Mouse (Mus musculus) limb, embryonic 13.5 days (tissue): ENCODE measurements around the gene Reep6. TPM values are rescaled to one million over a fixed set of nuclear protein-coding genes. Genes with fewer than 3 reads are reported as not detected.

Experiments
- ATAC-seq: fragments of 200-750 bp; cut with Nextera tagmentation; 2 replicates; pipeline ENCODE4 v1.8.0; 2017; ENCODE audit warnings: low read depth, moderate number of reproducible peaks, moderate TSS enrichment; ENCODE audit not compliant: low FRiP score
- H3K27ac ChIP-seq: fragments of 300-500 bp; sonication (generic); 2 replicates; pipeline ENCODE4 v1.5.1; 2015; ENCODE audit warnings: inconsistent platforms, mild to moderate bottlenecking, moderate library complexity
- H3K27me3 ChIP-seq: fragments of 300-500 bp; sonication (generic); 2 replicates; pipeline ENCODE4 v1.6.1; 2015; ENCODE audit warnings: mild to moderate bottlenecking, inconsistent platforms
- H3K36me3 ChIP-seq: fragments of 300-500 bp; sonication (generic); 2 replicates; pipeline ENCODE4 v1.6.1; 2015; ENCODE audit warnings: inconsistent platforms, mild to moderate bottlenecking, moderate library complexity
- H3K4me1 ChIP-seq: fragments of 300-500 bp; sonication (generic); 2 replicates; pipeline ENCODE4 v1.6.1; 2015; ENCODE audit warnings: inconsistent platforms
- H3K4me2 ChIP-seq: fragments of 300-500 bp; sonication (generic); replicated peaks from 2 replicates; pipeline ENCODE4 v1.6.1; 2015; ENCODE audit warnings: inconsistent platforms, mild to moderate bottlenecking, moderate library complexity
- H3K4me3 ChIP-seq: fragments of 300-500 bp; sonication (generic); 2 replicates; pipeline ENCODE4 v1.5.1; 2015; ENCODE audit warnings: moderate library complexity, mild to moderate bottlenecking, inconsistent platforms
- H3K9ac ChIP-seq: fragments of 300-500 bp; sonication (generic); 2 replicates; pipeline ENCODE4 v1.6.1; 2015; ENCODE audit warnings: mild to moderate bottlenecking, inconsistent platforms
- H3K9me3 ChIP-seq: fragments of 300-500 bp; sonication (generic); 2 replicates; pipeline ENCODE4 v1.6.1; 2016; ENCODE audit warnings: inconsistent platforms
- WGBS: fragments of 180-500 bp; shearing (Covaris S2); methylation state at CpG from one replicate; pipeline ENCODE4 v1.1.7; 2015; 5-methylcytosine and 5-hydroxymethylcytosine counted together
- polyA plus RNA-seq: library from polyadenylated mRNA; unstranded; fragments of >200 nt; fragmentation: Nextera tagmentation; extraction: Ambion mirVana; gene quantifications from 2 replicates; pipeline ENCODE4 v1.2.1, GENCODE M21; 2015

Gene Reep6
- polyA plus RNA-seq, 1 experiment from 2014 or later = 6.3 TPM

DNA sequence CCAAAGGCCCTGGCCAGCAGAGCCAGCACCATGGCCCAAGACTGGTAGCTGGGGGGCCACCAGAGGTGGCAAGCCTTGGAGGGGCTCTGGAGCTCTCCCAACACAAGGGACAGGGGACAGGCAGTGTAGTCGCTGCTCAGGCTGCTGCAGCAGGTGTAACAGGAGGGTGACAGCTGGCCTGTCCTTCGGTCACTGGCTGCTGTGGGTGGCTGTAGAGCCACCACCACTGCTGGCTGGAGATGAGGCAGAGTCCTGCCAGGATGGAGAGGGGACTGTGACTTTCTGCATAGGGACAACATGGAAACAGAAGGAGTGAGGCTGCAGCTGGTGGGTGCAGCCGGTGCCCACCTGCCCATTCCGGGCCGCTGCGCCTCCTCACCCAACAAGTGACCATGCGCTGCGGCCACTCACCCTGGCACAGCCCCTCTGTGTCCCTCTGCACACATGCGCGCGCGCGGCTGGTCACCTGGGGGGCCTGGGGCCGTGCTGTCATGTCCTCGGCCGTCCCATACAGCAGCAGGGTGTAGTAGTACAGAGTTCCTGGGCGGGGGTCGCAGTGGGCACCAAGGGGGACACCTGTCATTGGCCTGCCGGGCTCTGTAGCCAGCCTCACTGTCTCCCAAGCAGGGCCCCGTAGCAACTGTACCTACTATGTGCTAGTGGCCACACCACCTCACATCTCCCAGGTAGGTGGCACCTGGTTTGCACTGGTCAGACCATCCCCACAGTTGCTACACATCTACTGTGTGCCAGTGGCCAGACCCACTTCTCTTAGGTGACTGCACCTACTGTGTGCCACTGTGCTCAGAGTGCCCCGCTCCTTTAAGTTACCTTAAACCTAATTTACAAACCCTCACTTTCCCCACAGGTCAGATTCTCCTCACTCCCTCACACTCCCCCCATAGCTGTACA is 7.8 kb upstream of the Reep6 start:
- Histone ChIP-seq H3K36me3 (peaks cover 19% of the 10 kb centered on the region), H3K4me3 (peak overlapping the region; percentile 65), H3K27ac (no peak overlapping the region), H3K4me2 (peak overlapping the region; percentile 97), H3K27me3 (peaks cover 14% of the 10 kb centered on the region), H3K4me1 (peaks cover 39% of the 10 kb centered on the region), H3K9ac (peak overlapping the region; percentile 71), H3K9me3 (no peaks in the 10 kb centered on the region)
- ATAC-seq = no peak
- WGBS = 95% methylated on average over 21 of the region's 21 CpGs

DNA sequence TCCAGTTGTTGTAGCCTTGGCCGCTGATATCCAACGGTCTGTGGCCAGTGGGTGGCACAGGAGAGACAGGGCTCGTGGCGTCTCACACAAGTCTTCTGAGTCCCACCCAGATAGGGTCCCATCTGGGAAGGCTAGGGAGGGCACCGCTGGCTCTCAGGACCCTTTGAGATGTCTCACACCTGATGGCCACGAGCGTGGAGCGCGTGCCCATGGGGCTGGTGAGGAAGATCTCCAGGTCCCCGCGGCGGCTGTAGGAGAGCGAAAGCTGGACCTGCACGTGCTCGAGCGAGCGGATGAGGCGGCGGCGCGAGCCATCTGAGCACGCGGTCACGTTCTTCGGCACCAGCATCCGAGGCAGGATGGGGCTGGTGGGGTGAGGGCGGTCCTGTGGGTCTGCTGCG is 6.9 kb upstream of the Reep6 start:
- no peak overlapping the region; the same call in 1 of the 2 replicates for H3K27ac ChIP-seq

DNA sequence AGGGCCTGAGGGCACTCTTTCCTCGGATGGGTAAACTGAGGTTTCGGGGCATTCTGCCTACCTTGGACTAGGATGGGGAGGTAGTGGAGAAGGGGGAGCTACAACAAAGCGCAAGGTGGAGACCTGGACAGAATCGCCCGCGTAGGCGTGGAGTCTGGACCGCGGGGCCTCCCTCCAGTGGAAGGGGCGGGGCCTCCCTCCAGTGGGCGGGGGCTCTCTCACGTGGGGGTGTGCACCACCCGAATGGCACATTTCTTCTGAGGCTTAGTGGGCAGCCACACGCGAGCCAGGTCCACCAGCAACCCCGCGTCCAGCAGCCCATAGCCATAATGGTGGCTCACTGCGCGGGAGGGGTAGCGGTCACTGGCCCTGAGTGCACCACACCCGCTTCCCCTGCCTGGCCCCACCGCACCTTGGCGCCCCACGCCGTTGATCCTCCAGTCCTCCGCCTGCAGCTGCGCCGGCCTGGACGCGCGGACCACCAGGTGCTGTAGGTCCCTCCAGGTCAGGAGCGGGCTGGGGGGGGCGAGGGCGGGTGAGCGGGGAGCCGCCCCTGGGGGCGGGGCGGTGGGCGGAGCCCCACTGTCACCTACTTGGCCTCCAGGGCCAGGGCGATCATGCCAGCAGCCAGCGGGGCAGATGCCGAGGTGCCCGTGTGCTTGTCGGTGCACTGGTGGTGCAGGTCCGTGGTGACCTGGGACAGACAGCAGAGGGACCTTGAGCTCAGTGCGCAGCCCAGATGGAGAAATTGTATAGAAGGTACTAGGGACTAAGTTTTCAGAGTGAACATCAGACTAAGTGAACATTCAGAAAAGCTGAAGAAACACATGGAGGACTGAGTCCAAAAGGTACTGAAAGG is 6.3 kb upstream of the Reep6 start:
- Histone ChIP-seq H3K4me2 (peak overlapping the region; percentile 97), H3K27ac (no peak overlapping the region), H3K9ac (peak overlapping the region; percentile 71), H3K4me3 (peak overlapping the region; percentile 65), H3K9me3 (no peaks in the 10 kb centered on the region), H3K27me3 (peaks cover 11% of the 10 kb centered on the region), H3K36me3 (peaks cover 7% of the 10 kb centered on the region), H3K4me1 (peaks cover 39% of the 10 kb centered on the region)
- ATAC-seq = peak; percentile 41; the same call in 1 of the 2 replicates
- under 1% methylated on average over 46 of the region's 46 CpGs for WGBS

More for the DNA sequence above, 6.9 kb upstream of the Reep6 start:
- H3K4me1 ChIP-seq = peaks cover 39% of the 10 kb centered on the region
- ATAC-seq = no peak
- H3K36me3 ChIP-seq = peaks cover 13% of the 10 kb centered on the region
- no peaks in the 10 kb centered on the region for H3K9me3 ChIP-seq
- peak overlapping the region; percentile 65 for H3K4me3 ChIP-seq
- peak overlapping the region; percentile 71 for H3K9ac ChIP-seq
- H3K27me3 ChIP-seq = peaks cover 11% of the 10 kb centered on the region
- WGBS = 3% methylated on average over 28 of the region's 28 CpGs
- peak overlapping the region; percentile 97 for H3K4me2 ChIP-seq

DNA sequence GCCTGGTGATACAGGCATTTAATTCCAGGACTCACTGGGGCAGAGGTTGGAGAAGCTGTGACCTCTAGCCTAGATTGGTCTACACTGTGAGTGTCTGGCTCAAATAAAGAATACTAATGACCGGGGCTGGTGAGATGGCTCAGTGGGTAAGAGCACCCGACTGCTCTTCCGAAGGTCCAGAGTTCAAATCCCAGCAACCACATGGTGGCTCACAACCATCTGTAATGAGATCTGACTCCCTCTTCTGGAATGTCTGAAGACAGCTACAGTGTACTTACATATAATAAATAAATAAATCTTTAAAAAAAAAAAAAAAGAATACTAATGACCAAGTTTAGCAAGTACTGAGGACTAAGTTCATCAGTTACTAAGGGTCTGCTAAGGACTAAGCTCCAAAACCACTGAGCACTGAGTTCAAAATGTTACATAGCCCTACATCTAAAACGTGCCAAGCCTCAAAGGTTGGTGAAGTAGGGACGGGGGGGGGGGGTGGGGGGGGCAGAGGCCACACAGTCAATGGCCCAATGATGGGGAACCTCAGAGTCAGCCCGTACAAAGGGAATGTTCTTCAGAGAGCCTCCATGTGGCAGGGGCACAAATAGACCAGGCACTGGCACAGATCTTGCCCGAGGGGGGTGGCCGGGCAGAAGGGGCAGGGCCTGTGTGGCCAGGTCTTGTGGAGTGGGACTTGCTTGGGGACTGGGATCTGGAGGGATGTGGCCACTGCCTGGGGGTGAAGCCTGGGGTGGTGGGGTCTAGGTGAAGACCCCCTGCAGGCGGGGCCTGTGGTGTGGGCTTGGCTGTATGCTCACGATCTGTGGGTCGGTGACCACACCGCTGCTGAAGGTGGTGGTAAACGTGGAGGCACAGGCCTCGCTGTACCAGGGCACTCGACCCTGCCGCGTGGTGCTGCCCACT is 5.4 kb upstream of the Reep6 start:
- Histone ChIP-seq H3K27ac (no peak overlapping the region), H3K27me3 (peaks cover 11% of the 10 kb centered on the region), H3K36me3 (no peaks in the 10 kb centered on the region), H3K4me1 (peaks cover 34% of the 10 kb centered on the region), H3K4me3 (no peak overlapping the region; the same call in 1 of the 2 replicates), H3K9me3 (no peaks in the 10 kb centered on the region), H3K9ac (no peak overlapping the region), H3K4me2 (peak overlapping the region; percentile 97)
- no peak for ATAC-seq
- WGBS = 79% methylated on average over 17 of the region's 17 CpGs

DNA sequence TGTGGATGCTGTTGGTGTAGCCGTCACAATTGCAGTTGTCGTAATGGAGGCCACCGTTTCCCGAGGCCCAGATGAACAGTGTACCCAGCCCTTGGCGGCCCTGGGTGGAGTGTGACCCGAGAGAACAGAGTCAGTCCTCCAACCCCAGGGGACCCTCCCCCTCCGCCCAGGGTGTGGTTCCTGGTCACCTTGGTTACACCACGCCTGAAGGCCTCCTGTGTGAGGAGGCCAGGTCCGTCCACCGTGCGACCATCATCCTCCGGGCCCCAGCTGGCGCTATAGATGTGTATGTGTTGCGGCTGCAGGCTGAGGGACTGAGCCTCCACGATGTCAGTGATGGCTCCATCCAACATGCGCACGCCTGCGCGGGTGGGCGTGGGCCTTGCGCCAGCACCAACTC is 4.7 kb upstream of the Reep6 start:
- Histone ChIP-seq H3K9ac (no peak overlapping the region), H3K36me3 (no peaks in the 10 kb centered on the region), H3K4me1 (peaks cover 30% of the 10 kb centered on the region), H3K9me3 (no peaks in the 10 kb centered on the region), H3K27ac (no peak overlapping the region), H3K4me2 (no peak overlapping the region), H3K27me3 (peaks cover 11% of the 10 kb centered on the region), H3K4me3 (no peak overlapping the region)
- WGBS = 82% methylated on average over 21 of the region's 21 CpGs
- no peak for ATAC-seq

DNA sequence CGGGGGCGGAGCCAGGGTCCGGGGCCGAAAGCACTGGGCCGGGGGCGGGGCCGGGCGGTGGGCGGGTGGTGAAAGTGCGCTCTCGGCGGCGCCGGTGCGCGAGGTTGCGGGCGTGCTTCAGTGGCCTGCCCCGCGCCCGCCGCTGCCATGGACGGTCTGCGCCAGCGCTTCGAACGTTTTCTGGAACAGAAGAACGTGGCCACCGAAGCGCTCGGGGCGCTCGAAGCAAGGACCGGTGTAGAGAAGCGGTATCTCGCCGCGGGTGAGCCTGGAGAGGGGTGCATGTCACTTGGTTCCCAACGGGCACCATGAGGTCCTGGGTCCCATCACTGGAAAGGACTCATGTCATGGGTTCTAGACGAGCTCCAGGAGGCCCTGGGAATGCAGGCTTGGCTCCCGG is 331 bp downstream of the Reep6 start:
- Histone ChIP-seq H3K27ac (no peak overlapping the region), H3K4me1 (peaks cover 15% of the 10 kb centered on the region), H3K4me2 (peak overlapping the region; percentile 91), H3K4me3 (peak overlapping the region; percentile 52), H3K9me3 (no peaks in the 10 kb centered on the region), H3K36me3 (no peaks in the 10 kb centered on the region), H3K9ac (peak overlapping the region; percentile 66), H3K27me3 (peaks cover 43% of the 10 kb centered on the region)
- ATAC-seq = no peak
- WGBS = under 1% methylated on average over 40 of the region's 41 CpGs

DNA sequence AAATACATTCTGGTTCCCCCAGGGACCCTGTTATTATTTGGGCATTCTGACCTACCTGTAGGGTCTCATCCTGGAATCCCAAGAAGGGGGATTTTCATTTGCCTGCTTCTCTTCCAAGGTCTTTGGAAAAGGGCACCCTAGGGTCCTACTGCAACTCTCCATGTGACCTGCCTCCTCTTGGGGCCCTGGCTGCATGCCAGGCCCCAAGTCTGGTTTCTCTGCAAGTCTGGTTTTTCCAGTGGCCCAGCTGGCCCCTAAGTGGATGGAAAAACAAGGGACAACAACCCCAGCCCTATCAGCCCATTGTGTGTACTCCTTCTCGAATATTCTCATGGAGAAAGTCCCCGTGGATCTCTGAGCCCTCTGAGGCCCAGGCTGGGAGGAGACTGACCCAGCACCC is 1.1 kb downstream of the Reep6 start:
- Histone ChIP-seq H3K9ac (no peak overlapping the region; the same call in 1 of the 2 replicates), H3K36me3 (no peaks in the 10 kb centered on the region), H3K4me3 (0 out of 2 replicates have a peak overlapping the region, but pooled peaks have one; percentile 52), H3K27ac (no peak overlapping the region), H3K4me1 (peaks cover 15% of the 10 kb centered on the region), H3K9me3 (no peaks in the 10 kb centered on the region), H3K27me3 (peaks cover 43% of the 10 kb centered on the region), H3K4me2 (peak overlapping the region; percentile 91)
- ATAC-seq = no peak
- 67% methylated on average over 2 of the region's 2 CpGs for WGBS

DNA sequence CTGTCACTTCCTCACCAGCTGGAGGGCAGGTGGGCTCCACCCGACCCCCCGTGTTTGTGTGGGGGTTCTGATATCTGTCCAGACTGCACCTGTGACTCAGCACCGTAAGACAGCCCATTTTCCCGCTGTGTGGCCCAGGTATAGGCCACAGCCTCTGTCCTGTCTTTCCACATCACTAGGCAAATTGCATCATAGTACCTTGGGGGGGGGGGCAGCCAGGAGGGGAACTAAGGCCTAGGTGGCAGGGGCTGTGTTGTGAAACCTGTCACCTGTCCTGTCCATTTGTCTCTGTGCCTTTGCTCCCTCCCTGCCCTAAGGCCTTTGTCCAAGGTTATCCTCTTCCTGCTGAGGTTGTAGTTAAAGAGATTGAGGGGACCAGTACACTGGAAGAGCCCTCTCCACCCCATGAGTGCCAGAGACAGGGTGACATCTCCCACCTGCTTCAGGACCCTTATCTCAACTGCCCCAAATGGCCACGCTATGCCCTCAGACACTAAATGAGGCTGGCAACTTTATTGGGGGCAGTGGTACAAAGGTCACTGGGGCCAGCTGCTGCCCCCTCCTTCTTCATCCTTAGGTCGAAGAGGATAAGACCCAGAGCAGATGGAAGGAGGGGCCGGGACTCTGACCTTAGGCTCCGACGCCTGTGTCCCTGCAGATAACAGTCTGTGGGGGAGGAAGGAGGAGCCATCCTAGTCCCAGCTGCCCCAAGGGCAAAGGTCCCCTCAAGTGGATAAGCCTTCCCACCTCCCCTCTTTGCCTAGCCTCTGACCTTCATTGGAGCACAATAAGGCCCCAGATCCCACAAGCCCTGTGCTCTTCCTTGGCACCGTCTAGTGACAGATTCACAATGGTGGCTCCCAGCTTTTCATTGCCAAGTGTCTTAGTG is 2.1 kb downstream of the Reep6 start:
- no peak for ATAC-seq
- Histone ChIP-seq H3K9ac (no peak overlapping the region), H3K4me1 (peaks cover 15% of the 10 kb centered on the region), H3K27ac (no peak overlapping the region), H3K4me2 (no peak overlapping the region), H3K36me3 (no peaks in the 10 kb centered on the region), H3K4me3 (no peak overlapping the region), H3K9me3 (no peaks in the 10 kb centered on the region), H3K27me3 (peaks cover 40% of the 10 kb centered on the region)
- WGBS = 55% methylated on average over 10 of the region's 10 CpGs

DNA sequence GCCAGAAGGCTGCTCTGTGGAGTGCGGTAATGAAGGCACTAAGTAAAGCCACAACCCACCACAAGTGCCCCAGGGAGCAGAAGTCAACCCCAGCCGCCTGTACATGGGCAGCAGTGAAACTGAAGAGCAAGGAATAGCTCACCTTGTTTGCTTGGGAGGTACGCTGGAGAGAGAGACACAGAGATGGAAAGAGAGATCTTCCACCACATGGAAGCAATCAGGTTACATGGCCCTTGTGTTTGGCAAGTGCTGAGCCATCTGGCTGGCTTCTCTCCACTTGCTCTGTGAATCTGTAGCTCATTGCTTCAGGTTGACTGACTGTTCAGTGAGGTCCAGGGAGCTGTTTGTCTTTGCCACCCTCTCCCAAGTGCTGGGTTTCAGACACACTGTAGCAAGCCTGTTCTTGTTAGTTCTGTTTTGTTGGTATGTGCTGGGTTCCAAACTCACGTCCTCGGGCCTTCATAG is 2.8 kb downstream of the Reep6 start:
- ATAC-seq = no peak
- H3K4me3 ChIP-seq = no peak overlapping the region
- WGBS = 76% methylated on average over 5 of the region's 5 CpGs
- H3K36me3 ChIP-seq = no peaks in the 10 kb centered on the region
- H3K4me2 ChIP-seq = no peak overlapping the region
- peaks cover 15% of the 10 kb centered on the region for H3K4me1 ChIP-seq
- peaks cover 35% of the 10 kb centered on the region for H3K27me3 ChIP-seq
- H3K27ac ChIP-seq = no peak overlapping the region
- H3K9ac ChIP-seq = no peak overlapping the region
- no peaks in the 10 kb centered on the region for H3K9me3 ChIP-seq

DNA sequence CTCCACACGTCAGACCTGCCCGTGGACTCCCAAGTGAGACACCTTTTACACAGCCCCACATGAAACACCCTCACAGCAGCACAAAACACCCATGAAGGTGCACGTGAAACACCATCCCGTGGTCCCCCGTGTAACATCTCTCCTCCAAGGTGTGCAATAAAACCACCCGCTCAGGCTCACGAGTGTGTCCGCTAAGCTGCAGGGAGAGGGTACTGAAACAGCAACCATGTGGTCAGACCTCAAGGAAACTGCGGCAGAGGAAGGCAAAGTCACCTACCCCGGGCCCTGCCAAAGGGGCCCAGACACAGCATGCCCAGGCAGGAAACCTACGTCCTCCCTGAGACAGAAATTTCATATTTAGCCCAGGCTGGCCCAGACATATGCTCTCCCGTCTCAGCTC is 6.5 kb downstream of the Reep6 start:
- peaks cover 3% of the 10 kb centered on the region; the same call in 1 of the 2 replicates for H3K4me1 ChIP-seq
- 84% methylated on average over 12 of the region's 12 CpGs for WGBS
- no peaks in the 10 kb centered on the region for H3K9me3 ChIP-seq
- H3K4me3 ChIP-seq = no peak overlapping the region
- H3K9ac ChIP-seq = no peak overlapping the region
- no peak overlapping the region for H3K27ac ChIP-seq
- H3K36me3 ChIP-seq = no peaks in the 10 kb centered on the region
- no peak overlapping the region for H3K4me2 ChIP-seq
- H3K27me3 ChIP-seq = peaks cover 44% of the 10 kb centered on the region
- no peak for ATAC-seq
